Mouse (Mus musculus) heart, embryonic 13.5 days (tissue): ENCODE measurements at regions not wholly inside any gene's neighbourhood (a gene's known extent, or its start where the extent isn't known, plus 50 kb on each side); places are given as distances from the start of the nearest gene placed in this dataset.

Experiments used
- ATAC-seq: fragments of 200-750 bp; cut with Nextera tagmentation; 2 replicates; pipeline ENCODE4 v1.8.0; 2017; ENCODE audit warnings: moderate TSS enrichment; ENCODE audit not compliant: insufficient number of reproducible peaks, low FRiP score, low TSS enrichment; ENCODE audit errors: extremely low read depth
- H3K27ac ChIP-seq: fragments of 300-500 bp; sonication (generic); replicated peaks from 2 replicates; pipeline ENCODE4 v1.5.1; 2015; ENCODE audit warnings: moderate library complexity, mild to moderate bottlenecking, inconsistent platforms
- H3K27me3 ChIP-seq: fragments of 300-500 bp; sonication (generic); replicated peaks from 2 replicates; pipeline ENCODE4 v1.6.1; 2015; ENCODE audit warnings: mild to moderate bottlenecking, inconsistent platforms
- H3K36me3 ChIP-seq: fragments of 300-500 bp; sonication (generic); 2 replicates; pipeline ENCODE4 v1.6.1; 2015; ENCODE audit warnings: mild to moderate bottlenecking, inconsistent platforms
- H3K4me1 ChIP-seq: fragments of 300-500 bp; sonication (generic); 2 replicates; pipeline ENCODE4 v1.6.1; 2015; ENCODE audit warnings: inconsistent platforms
- H3K4me2 ChIP-seq: fragments of 300-500 bp; sonication (generic); 2 replicates; pipeline ENCODE4 v1.6.1; 2015; ENCODE audit warnings: inconsistent platforms, mild to moderate bottlenecking, moderate library complexity
- H3K4me3 ChIP-seq: fragments of 300-500 bp; sonication (generic); 2 replicates; pipeline ENCODE4 v1.5.1; 2015; ENCODE audit warnings: moderate library complexity, mild to moderate bottlenecking, inconsistent platforms
- H3K9ac ChIP-seq: fragments of 300-500 bp; sonication (generic); 2 replicates; pipeline ENCODE4 v1.6.1; 2015; ENCODE audit warnings: inconsistent platforms, mild to moderate bottlenecking, moderate library complexity
- H3K9me3 ChIP-seq: fragments of 300-500 bp; sonication (generic); 2 replicates; pipeline ENCODE4 v1.6.1; 2016; ENCODE audit warnings: inconsistent platforms
- WGBS: fragments of 180-500 bp; shearing (Covaris S2); methylation state at CpG from one replicate; pipeline ENCODE4 v1.1.7; 2015; ENCODE audit warnings: mixed read lengths; 5-methylcytosine and 5-hydroxymethylcytosine counted together

- no peak overlapping the region for H3K4me2 ChIP-seq
- ATAC-seq = no peak
- H3K9me3 ChIP-seq = no peaks in the 10 kb centered on the region
- no peak overlapping the region for H3K4me3 ChIP-seq
- H3K4me1 ChIP-seq = no peaks in the 10 kb centered on the region
- H3K27ac ChIP-seq = no peak overlapping the region
- no peak overlapping the region for H3K9ac ChIP-seq
- 10% methylated on average over 12 of the region's 12 CpGs for WGBS
- peaks cover 89% of the 10 kb centered on the region for H3K27me3 ChIP-seq
- no peaks in the 10 kb centered on the region for H3K36me3 ChIP-seq
These were observed 278.9 kb upstream of the 4930535I16Rik start for GRCm38 (mm10) chr4:124196711-124197110.

GRCm38 (mm10) chr4:124193059-124193721 lies 275.4 kb upstream of the 4930535I16Rik start:
- Histone ChIP-seq H3K27me3 (peaks cover 89% of the 10 kb centered on the region), H3K4me2 (no peak overlapping the region), H3K9me3 (no peaks in the 10 kb centered on the region), H3K9ac (no peak overlapping the region), H3K27ac (no peak overlapping the region), H3K4me3 (no peak overlapping the region), H3K36me3 (no peaks in the 10 kb centered on the region), H3K4me1 (no peaks in the 10 kb centered on the region)
- ATAC-seq = no peak
- WGBS = 77% methylated on average over 15 of the region's 15 CpGs

GRCm38 (mm10) chr4:124190775-124191174 lies 273.0 kb upstream of the 4930535I16Rik start:
- Histone ChIP-seq H3K4me2 (no peak overlapping the region), H3K9me3 (no peaks in the 10 kb centered on the region), H3K27me3 (peaks cover 89% of the 10 kb centered on the region), H3K9ac (no peak overlapping the region), H3K36me3 (no peaks in the 10 kb centered on the region), H3K4me3 (no peak overlapping the region), H3K4me1 (no peaks in the 10 kb centered on the region), H3K27ac (no peak overlapping the region)
- 73% methylated on average over 4 of the region's 4 CpGs for WGBS
- ATAC-seq = no peak

- no peaks in the 10 kb centered on the region for H3K36me3 ChIP-seq
- 64% methylated on average over 13 of the region's 13 CpGs for WGBS
- no peak overlapping the region for H3K27ac ChIP-seq
- no peak for ATAC-seq
- H3K4me2 ChIP-seq = no peak overlapping the region
- H3K27me3 ChIP-seq = peaks cover 89% of the 10 kb centered on the region
- no peak overlapping the region for H3K9ac ChIP-seq
- H3K9me3 ChIP-seq = no peaks in the 10 kb centered on the region
- no peaks in the 10 kb centered on the region for H3K4me1 ChIP-seq
- H3K4me3 ChIP-seq = no peak overlapping the region
These were observed 272.2 kb upstream of the 4930535I16Rik start for GRCm38 (mm10) chr4:124189993-124190385.

GRCm38 (mm10) chr4:124189352-124189992 lies 271.6 kb upstream of the 4930535I16Rik start:
- peaks cover 87% of the 10 kb centered on the region for H3K27me3 ChIP-seq
- no peak overlapping the region for H3K4me3 ChIP-seq
- no peak for ATAC-seq
- no peaks in the 10 kb centered on the region for H3K36me3 ChIP-seq
- 13% methylated on average over 24 of the region's 24 CpGs for WGBS
- H3K27ac ChIP-seq = no peak overlapping the region
- H3K4me1 ChIP-seq = no peaks in the 10 kb centered on the region
- no peak overlapping the region for H3K9ac ChIP-seq
- H3K4me2 ChIP-seq = no peak overlapping the region
- H3K9me3 ChIP-seq = no peaks in the 10 kb centered on the region

- Histone ChIP-seq H3K36me3 (no peaks in the 10 kb centered on the region), H3K4me1 (no peaks in the 10 kb centered on the region), H3K9me3 (no peaks in the 10 kb centered on the region), H3K4me3 (no peak overlapping the region), H3K4me2 (no peak overlapping the region), H3K9ac (no peak overlapping the region), H3K27ac (no peak overlapping the region), H3K27me3 (peaks cover 89% of the 10 kb centered on the region)
- ATAC-seq = no peak
- 57% methylated on average over 4 of the region's 4 CpGs for WGBS
These were observed 269.3 kb upstream of the 4930535I16Rik start for GRCm38 (mm10) chr4:124187108-124187507.

GRCm38 (mm10) chr4:124181335-124181734 lies 263.5 kb upstream of the 4930535I16Rik start:
- WGBS = 73% methylated on average over 4 of the region's 4 CpGs
- ATAC-seq = no peak
- peaks cover 81% of the 10 kb centered on the region for H3K27me3 ChIP-seq

GRCm38 (mm10) chr4:124178401-124179018 lies 260.7 kb upstream of the 4930535I16Rik start:
- 1% methylated on average over 50 of the region's 50 CpGs for WGBS
- Histone ChIP-seq H3K9ac (peak overlapping the region; percentile 71), H3K4me3 (peak overlapping the region; percentile 54), H3K4me1 (peaks cover 14% of the 10 kb centered on the region), H3K4me2 (peak overlapping the region; percentile 82), H3K36me3 (no peaks in the 10 kb centered on the region), H3K9me3 (no peaks in the 10 kb centered on the region), H3K27ac (no peak overlapping the region), H3K27me3 (peaks cover 68% of the 10 kb centered on the region)
- no peak for ATAC-seq

More at GRCm38 (mm10) chr4:124181335-124181734, 263.5 kb upstream of the 4930535I16Rik start:
- Histone ChIP-seq H3K4me2 (no peak overlapping the region), H3K4me3 (no peak overlapping the region), H3K36me3 (no peaks in the 10 kb centered on the region), H3K4me1 (peaks cover 10% of the 10 kb centered on the region), H3K27ac (no peak overlapping the region), H3K9ac (no peak overlapping the region), H3K9me3 (no peaks in the 10 kb centered on the region)

GRCm38 (mm10) chr4:124175531-124175930 lies 257.7 kb upstream of the 4930535I16Rik start:
- WGBS = 21% methylated on average over 6 of the region's 6 CpGs
- Histone ChIP-seq H3K9me3 (no peaks in the 10 kb centered on the region), H3K36me3 (no peaks in the 10 kb centered on the region), H3K27ac (no peak overlapping the region), H3K4me3 (no peak overlapping the region), H3K4me1 (peaks cover 14% of the 10 kb centered on the region), H3K9ac (no peak overlapping the region), H3K27me3 (peaks cover 54% of the 10 kb centered on the region), H3K4me2 (no peak overlapping the region)
- ATAC-seq = no peak

- WGBS = 83% methylated on average over 6 of the region's 6 CpGs
- no peak for ATAC-seq
These were observed 236.8 kb upstream of the 4930535I16Rik start for GRCm38 (mm10) chr4:124154627-124155026.

GRCm38 (mm10) chr4:124149771-124150451 lies 232.1 kb upstream of the 4930535I16Rik start:
- H3K36me3 ChIP-seq = no peaks in the 10 kb centered on the region
- no peak for ATAC-seq
- no peak overlapping the region for H3K27ac ChIP-seq
- H3K4me1 ChIP-seq = peaks cover 15% of the 10 kb centered on the region; the same call in 1 of the 2 replicates
- WGBS = 8% methylated on average over 16 of the region's 16 CpGs
- H3K9me3 ChIP-seq = no peaks in the 10 kb centered on the region
- peak overlapping the region; percentile 63 for H3K4me2 ChIP-seq
- 0 out of 2 replicates have a peak overlapping the region, but pooled peaks have one; percentile 62 for H3K9ac ChIP-seq
- peak overlapping the region; percentile 31 for H3K4me3 ChIP-seq
- peaks cover 72% of the 10 kb centered on the region for H3K27me3 ChIP-seq

More at GRCm38 (mm10) chr4:124154627-124155026, 236.8 kb upstream of the 4930535I16Rik start:
- no peak overlapping the region for H3K27ac ChIP-seq
- H3K4me1 ChIP-seq = 0 out of 2 replicates have a peak, but pooled peaks cover 7% of the 10 kb centered on the region
- no peak overlapping the region for H3K9ac ChIP-seq
- no peaks in the 10 kb centered on the region for H3K9me3 ChIP-seq
- H3K4me3 ChIP-seq = no peak overlapping the region
- peaks cover 34% of the 10 kb centered on the region for H3K27me3 ChIP-seq
- H3K36me3 ChIP-seq = no peaks in the 10 kb centered on the region
- H3K4me2 ChIP-seq = no peak overlapping the region
